Mouse (Mus musculus) activated CD4-positive, CD25-positive, alpha-beta regulatory T cell, adult 4 months (primary cell): ENCODE results near the gene Olfr429. TPM values are rescaled to one million over a fixed set of nuclear protein-coding genes. Genes with fewer than 3 reads are reported as not detected.
"Not testable (repeated sequence)": the region's sequence is repeated elsewhere in the genome, so short reads cannot be mapped to it uniquely, and the experiment has no call there.

Experiments
- ATAC-seq: one replicate; pipeline ENCODE4 v1.8.0; 2017
- polyA plus RNA-seq, 2 experiments: library from polyadenylated mRNA; unstranded; fragments of 100-300 nt; shearing (Covaris generic); gene quantifications; one replicate each; pipeline ENCODE4 v1.2.1; 2017

Olfr429 gene
- polyA plus RNA-seq, result not detected

DNA sequence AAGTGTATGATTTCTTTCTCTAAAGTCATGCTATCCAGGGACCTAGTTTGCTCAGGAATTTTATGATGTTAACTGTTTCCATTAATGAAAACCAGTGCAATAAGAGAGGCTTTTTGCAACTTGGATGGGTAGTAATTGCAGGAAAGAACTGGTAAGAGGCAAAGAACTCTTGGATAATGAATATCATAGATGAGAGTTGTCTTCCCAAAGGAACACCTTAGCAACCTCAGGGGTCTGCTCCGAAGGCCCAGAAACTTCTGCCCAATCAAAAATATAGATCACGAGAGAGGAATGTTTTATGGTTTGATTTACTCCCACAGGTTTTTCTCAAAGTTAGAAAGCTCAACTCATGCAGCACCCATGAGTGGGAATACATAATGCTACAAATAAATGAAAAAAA is at the start of gene Olfr429:
Gene Olfr429, plus strand, starts transcription at position 301 of the 400 bp plus-strand sequence.
- no peak for ATAC-seq

- no peak for ATAC-seq
These were observed 48.3 kb upstream of the Olfr429 start for GRCm38 (mm10) chr1:174035841-174036240.

DNA sequence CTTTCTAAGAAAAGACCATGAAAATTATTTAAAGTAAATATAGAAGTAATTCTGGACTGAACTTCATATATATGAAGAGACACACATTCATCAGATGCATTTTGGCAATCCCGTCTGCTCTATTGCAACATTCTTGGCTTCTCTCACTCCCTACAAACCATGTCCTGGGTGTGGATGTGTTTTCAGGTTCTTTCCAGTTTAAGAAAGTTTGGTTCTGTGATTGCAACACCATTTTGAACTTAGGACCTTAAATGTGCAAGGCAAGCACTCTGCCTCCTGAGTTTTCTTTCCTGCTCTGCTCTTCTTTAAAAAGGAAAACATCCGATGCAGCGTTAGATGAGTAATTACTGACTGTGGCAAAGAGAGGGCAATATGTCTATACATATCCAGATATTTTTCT is 45.7 kb upstream of the Olfr429 start:
- no peak for ATAC-seq

- peak; percentile 97 for ATAC-seq
These were observed 43.5 kb upstream of the Olfr429 start, which contains the start of gene Olfr433 for GRCm38 (mm10) chr1:174040523-174041177. Gene Olfr433 (plus strand): TSS chr1:174040705.

DNA sequence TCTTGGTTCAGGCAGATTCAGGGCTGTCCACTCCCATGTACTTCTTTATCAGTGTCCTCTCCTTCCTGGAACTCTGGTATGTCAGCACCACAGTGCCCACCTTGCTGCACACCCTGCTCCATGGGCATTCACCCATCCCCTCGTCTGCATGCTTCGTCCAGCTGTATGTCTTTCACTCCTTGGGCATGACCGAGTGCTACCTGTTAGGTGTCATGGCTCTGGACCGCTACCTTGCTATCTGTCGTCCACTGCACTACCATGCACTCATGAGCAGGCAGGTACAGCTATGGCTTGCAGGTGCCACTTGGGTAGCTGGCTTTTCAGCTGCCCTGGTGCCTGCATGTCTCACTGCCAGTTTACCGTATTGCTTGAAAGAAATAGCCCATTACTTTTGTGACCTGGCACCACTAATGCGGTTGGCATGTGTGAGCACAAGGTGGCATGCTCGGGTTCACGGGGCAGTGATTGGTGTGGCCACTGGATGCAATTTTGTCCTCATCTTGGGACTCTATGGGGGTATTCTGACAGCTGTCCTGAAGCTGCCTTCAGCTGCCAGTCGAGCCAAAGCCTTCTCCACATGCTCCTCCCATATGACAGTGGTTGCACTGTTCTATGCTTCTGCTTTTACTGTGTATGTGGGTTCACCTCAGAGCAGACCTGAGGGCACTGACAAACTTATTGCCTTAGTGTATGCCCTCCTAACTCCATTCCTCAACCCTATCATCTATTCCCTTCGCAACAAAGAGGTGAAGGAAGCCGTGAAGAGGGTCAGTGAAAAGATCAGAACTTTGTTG is 41.8 kb upstream of the Olfr429 start:
- ATAC-seq, result not testable (repeated sequence)

- no peak for ATAC-seq
These were observed 39.7 kb upstream of the Olfr429 start for GRCm38 (mm10) chr1:174044431-174044830.

DNA sequence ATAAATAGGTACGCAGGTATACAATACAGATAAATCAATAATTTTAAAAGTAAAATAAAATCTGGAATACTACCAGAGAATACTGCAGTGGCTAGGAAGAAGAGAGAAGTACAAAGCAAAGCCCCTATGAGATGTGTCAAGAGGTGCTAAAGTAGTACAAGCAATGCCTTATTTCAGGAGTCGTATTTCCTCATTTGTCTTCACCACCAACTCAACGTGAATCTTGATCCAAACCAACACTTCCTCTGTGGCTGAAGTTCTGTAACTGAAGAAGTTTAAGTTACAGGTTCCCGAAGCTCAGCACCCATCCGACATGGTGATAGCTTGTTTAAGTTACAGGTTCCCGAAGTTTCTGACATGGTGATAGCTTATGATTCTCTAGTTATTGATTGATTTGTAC is 35.9 kb upstream of the Olfr429 start:
- not testable (repeated sequence) for ATAC-seq

- ATAC-seq, result no peak
These were observed 35.2 kb upstream of the Olfr429 start, which contains the start of gene Olfr432 for GRCm38 (mm10) chr1:174048893-174049292. Gene Olfr432 (plus strand): TSS chr1:174049205.

DNA sequence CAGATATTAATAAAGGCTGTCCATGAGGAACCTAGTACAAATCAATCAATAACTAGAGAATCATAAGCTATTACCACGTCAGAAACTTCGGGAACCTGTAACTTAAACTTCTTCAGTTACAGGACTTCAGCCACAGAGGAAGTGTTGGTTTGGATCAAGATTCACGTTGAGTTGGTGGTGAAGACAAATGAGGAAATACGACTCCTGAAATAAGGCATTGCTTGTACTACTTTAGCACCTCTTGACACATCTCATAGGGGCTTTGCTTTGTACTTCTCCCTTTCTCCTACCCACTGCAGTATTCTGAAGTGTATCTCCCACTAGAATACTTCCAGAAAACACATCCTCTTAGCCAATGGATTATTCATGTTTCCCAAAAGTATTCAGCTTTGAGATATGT is 34.8 kb upstream of the Olfr429 start:
- ATAC-seq, result not testable (repeated sequence)

- ATAC-seq, result no peak
These were observed 33.6 kb upstream of the Olfr429 start for GRCm38 (mm10) chr1:174050532-174050931.

- no peak for ATAC-seq
These were observed 32.6 kb upstream of the Olfr429 start for GRCm38 (mm10) chr1:174051515-174051914.

DNA sequence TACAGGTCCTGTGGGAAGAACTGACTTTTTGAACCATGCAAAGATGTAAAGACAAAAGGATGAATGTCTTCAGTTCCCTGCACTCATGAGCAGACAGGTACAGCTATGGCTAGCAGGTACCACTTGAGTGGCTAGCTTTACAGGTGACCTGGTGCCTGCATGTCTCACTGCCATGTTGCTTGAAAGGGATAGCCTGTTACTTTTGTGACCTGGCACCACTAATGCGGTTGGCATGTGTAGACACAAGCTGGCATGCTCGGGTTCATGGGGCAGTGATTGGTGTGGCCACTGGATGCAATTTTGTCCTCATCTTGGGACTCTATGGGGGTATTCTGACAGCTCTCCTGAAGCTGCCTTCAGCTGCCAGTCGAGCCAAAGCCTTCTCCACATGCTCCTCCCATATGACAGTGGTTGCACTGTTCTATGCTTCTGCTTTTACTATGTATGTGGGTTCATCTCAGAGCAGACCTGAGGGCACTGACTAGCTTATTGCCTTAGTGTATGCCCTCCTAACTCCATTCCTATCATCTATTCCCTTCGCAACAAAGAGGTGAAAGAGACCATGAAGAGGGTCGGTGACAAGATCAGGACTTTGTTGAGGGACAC is 32.1 kb upstream of the Olfr429 start:
- no peak for ATAC-seq

DNA sequence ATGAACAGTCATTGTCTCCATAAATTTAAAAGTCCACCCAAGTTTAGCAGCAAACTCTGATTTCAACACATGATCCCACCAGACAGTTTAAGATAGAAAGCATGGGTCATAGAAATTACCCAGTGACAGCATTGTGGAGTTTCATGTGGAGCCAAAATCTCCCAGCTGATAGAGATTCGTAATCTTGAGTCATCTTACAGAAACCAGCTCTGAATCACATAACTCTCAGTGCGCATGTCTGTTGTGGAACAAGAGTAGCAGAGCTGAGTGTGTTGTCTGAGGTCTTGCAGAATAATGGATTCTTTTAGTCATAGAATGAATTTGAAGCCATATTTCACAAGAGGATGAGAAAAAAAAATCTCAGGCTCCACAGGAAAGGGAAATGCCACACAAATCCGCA is 31.1 kb upstream of the Olfr429 start:
- ATAC-seq, result no peak

DNA sequence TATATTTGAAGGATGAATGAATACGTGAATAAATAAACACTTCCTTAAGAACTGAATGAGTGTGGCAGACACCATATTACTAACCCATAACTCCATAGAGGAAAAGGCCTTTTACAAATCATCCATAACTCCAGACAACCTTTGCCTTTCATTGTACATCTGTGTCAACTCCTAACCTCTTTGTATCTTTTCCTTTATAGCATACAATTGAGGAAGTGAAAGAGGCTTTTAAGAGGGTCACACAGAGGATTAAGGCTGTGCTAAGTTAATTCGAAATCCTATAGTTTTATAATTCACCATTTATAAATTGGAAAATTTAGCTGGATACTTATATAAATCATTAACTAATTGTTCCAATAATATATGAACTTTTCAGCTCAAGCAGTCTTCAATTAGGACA is 28.9 kb upstream of the Olfr429 start:
- no peak for ATAC-seq

GRCm38 (mm10) chr1:174066305-174066704 is 17.8 kb upstream of the Olfr429 start, which contains the start of gene Olfr430:
Gene Olfr430 (plus strand): TSS chr1:174066605.
- no peak for ATAC-seq

DNA sequence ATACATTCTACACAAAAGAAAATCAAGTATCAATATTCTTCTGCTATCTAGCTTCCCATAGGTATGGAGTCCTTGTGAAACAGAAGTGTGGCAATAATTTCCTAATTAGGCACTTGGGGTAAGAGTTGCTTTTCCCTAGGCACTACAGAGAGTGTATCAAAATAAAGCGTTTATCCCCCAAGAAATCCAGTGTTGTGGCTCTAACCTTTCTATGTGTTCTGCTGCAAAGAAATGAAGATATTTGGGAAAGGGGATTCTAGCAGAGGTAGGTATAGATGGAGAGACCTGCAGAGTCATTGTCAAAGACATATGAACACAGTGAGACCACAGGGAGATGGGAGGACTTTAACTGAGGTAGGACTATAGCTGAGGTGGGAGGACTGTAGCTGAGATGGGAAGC is 12.5 kb downstream of the Olfr429 start, which contains the start of gene Olfr427:
Gene Olfr427, plus strand, starts transcription at position 301 of the 400 bp plus-strand sequence.
- ATAC-seq, result no peak

DNA sequence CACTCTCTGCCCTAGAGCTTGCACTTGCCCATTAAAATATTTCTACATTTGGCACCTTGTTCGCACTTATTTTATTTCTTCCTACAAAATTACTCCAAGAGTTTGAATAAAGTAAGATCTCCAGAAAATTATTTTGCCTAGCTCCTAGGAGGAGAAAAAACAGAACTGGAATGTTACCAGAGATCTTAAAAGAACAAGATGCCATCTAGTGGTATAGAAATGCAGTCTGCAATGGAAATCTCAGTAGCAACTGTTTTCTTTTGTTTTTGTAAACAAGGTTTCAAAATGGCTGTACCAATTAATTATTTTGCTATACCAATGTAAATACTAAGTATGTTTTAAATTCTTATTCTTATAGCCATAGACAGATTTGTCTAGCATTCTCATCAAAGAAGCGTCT is 19.6 kb downstream of the Olfr429 start:
- no peak for ATAC-seq

DNA sequence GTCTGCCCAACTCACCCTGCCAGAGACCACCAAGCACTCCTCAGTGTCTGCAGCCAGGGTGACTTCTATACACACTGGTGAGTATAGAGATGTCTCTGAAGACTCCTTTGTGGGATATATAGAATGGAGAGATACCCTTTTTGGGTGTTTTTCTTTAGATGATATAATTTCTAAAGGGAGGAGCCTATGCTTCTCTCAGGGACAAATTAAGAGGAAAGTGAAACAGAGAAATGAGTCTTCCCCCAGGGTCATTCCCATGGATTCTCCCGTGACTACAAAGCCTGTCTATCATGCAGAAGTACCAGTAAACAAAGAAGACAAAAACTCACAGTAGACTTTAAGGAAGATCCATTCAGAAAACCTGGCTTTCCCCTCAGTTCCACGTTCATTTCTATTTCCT is 36.9 kb downstream of the Olfr429 start, which contains the start of gene Olfr231:
Gene Olfr231, minus strand, starts transcription at position 101 of the 400 bp plus-strand sequence.
- ATAC-seq, result no peak

DNA sequence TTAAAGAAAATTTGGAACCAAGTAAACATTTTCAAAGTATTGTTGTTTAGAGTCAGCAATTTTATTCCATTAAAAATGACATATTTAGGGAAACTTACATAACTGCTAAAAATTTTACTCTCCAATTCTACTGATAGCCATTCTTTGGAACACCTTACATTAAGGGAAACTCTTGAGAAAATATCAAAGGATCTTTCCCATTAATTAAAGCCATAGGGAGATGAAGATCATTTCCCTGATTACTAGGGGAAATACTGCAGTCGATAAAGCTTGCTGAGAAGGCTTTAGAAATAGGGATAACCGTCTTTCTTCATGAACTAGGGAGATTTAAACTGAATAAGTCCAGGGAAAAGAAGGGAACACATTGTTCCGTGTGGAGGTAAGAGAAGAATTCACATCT is 47.1 kb downstream of the Olfr429 start, which contains the start of gene Olfr424:
Gene Olfr424, plus strand, starts transcription at position 301 of the 400 bp plus-strand sequence.
- ATAC-seq, result no peak

DNA sequence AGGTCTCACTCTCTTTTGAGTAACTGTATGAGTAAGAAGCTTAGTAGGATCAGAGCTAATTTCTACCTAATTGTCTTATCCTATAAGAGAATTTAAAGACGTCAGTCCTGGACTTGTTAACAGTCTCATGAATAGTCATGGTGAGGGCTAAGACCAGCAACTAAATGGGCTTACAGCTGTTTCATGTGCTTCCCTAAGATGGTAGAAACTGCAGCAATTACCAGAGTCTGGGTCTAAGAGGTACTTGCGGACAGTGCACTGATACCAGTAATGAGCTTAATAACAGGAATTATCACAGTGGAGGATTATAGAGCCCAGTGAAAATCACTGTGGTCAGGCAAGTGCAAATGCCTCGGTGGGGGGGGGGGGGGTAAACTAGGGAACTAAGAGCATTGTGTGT is 47.9 kb downstream of the Olfr429 start:
- no peak for ATAC-seq
